Mouse (Mus musculus): ENCODE measurements around the gene Ttn. TPM values are rescaled to one million over a fixed set of nuclear protein-coding genes. Genes with fewer than 3 reads are reported as not detected.

The Ttn gene
- total RNA-seq, 2 experiments from 2014 or later: 2,867 to 3,123 TPM

GRCm38 (mm10) chr2:76673472-76674081 lies 308.8 kb downstream of the Ttn start:
- DNase-seq (ENCODE audit: low spot score): no peak
- intact Hi-C loops (cut with DNase I): no loop called here

- peak; percentile 82 for DNase-seq (ENCODE audit: low spot score)
- intact Hi-C loops (cut with DNase I): no loop called here
These were observed 309.4 kb downstream of the Ttn start, which contains the start of gene Fkbp7 for GRCm38 (mm10) chr2:76672966-76673392. Gene Fkbp7 (minus strand): TSS chr2:76673116.

- DNase-seq (ENCODE audit: low spot score): no peak
- intact Hi-C loops (cut with DNase I): no loop called here
These were observed 310.1 kb downstream of the Ttn start for GRCm38 (mm10) chr2:76672134-76672745.

GRCm38 (mm10) chr2:76671641-76672040 lies 310.7 kb downstream of the Ttn start:
- no peak for DNase-seq (ENCODE audit: low spot score)
- intact Hi-C loops (cut with DNase I): no loop called here

GRCm38 (mm10) chr2:76667200-76667599 lies 315.1 kb downstream of the Ttn start:
- intact Hi-C loops (cut with DNase I): no loop called here
- DNase-seq (ENCODE audit: low spot score): no peak

- DNase-seq (ENCODE audit: low spot score): no peak
- intact Hi-C loops (cut with DNase I): no loop called here
These were observed 316.8 kb downstream of the Ttn start for GRCm38 (mm10) chr2:76665531-76665930.

GRCm38 (mm10) chr2:76659419-76659818 lies 322.9 kb downstream of the Ttn start:
- intact Hi-C loops (cut with DNase I): no loop called here

GRCm38 (mm10) chr2:76658551-76658950 lies 323.8 kb downstream of the Ttn start:
- DNase-seq (ENCODE audit: low spot score): no peak
- intact Hi-C loops (cut with DNase I): no loop called here

More at GRCm38 (mm10) chr2:76659419-76659818, 322.9 kb downstream of the Ttn start:
- no peak for DNase-seq (ENCODE audit: low spot score)

GRCm38 (mm10) chr2:76655982-76656381 lies 326.4 kb downstream of the Ttn start:
- no peak for DNase-seq (ENCODE audit: low spot score)
- intact Hi-C loops (cut with DNase I): no loop called here

- intact Hi-C loops (cut with DNase I): no loop called here
- DNase-seq (ENCODE audit: low spot score): no peak
These were observed 326.9 kb downstream of the Ttn start for GRCm38 (mm10) chr2:76655444-76655843.

GRCm38 (mm10) chr2:76654646-76655045 lies 327.7 kb downstream of the Ttn start:
- intact Hi-C loops (cut with DNase I): no loop called here
- no peak for DNase-seq (ENCODE audit: low spot score)

Other genes with a start within 250 kb of the Ttn start
- 100 to 1,000 TPM; 239 to 243 TPM for gene Ccdc141, start 188.1 kb upstream of the Ttn start, total RNA-seq (2021)